Mouse (Mus musculus): ENCODE results near the gene Mrgprf. TPM values are rescaled to one million over a fixed set of nuclear protein-coding genes. Genes with fewer than 3 reads are reported as not detected.

The Mrgprf gene
- polyA plus RNA-seq, 1 experiment from 2014 or later = 2.2 TPM

DNA sequence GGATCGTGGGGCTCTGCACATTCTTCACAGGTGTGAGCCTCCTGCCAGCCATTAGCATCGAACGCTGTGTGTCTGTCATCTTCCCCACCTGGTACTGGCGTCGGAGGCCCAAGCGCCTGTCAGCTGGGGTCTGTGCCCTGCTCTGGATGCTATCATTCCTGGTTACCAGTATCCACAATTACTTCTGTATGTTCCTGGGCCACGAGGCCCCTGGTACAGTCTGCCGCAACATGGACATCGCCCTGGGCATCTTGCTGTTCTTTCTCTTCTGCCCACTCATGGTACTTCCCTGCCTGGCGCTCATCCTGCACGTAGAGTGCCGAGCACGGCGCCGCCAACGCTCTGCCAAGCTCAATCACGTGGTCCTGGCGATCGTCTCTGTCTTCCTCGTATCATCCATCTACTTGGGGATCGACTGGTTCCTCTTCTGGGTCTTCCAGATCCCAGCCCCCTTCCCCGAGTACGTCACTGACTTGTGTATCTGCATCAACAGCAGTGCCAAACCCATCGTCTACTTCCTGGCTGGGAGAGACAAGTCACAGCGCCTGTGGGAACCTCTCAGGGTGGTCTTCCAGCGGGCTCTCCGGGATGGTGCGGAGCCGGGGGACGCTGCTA, 7.5 kb downstream of the Mrgprf start:
- WGBS = 79% methylated on average over 30 of the region's 30 CpGs
- H3K4me1 ChIP-seq (ENCODE audit: control insufficient read depth, insufficient read depth, low read length) = no peaks in the 10 kb centered on the region
- H3K4me3 ChIP-seq (ENCODE audit: low read length) = no peak overlapping the region
- no peaks in the 10 kb centered on the region for H3K36me3 ChIP-seq (ENCODE audit: control insufficient read depth, insufficient read depth, low read length)
- no peaks in the 10 kb centered on the region for H3K9me3 ChIP-seq (ENCODE audit: control insufficient read depth, low read length)
- no peaks in the 10 kb centered on the region for H3K27me3 ChIP-seq (ENCODE audit: control insufficient read depth, insufficient read depth, low read length)
- H3K4me2 ChIP-seq (replicated peaks; ENCODE audit: low read depth, low read length) = no peak overlapping the region
- H3K27ac ChIP-seq (ENCODE audit: low read depth, low read length) = no peak overlapping the region
- ATAC-seq (ENCODE audit: low FRiP score, low TSS enrichment) = no peak
- no peak overlapping the region for H3K9ac ChIP-seq (ENCODE audit: low read depth, low read length)

DNA sequence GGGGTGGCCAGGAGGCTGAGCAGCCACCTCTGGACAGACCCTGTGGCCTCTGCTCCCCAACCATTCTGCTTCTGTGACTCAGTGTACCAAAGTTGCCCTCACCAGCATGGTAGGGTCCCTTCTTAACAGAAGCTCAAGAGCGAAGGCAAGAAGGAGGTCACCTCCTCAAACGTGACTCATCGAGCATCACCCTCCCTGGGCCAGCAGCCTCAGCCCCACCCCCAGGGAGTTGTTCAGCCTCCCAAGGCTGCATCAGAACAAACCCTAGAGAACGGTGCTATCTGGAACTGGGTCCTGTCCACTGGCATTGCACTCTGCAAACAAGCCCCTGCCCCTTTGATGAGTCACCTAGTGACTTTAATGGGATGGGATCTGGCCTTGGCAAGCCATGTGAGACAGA, 8.2 kb downstream of the Mrgprf start:
- 73% methylated on average over 4 of the region's 4 CpGs for WGBS
- H3K27ac ChIP-seq (ENCODE audit: low read depth, low read length) = no peak overlapping the region
- H3K4me2 ChIP-seq (replicated peaks; ENCODE audit: low read depth, low read length) = no peak overlapping the region
- H3K4me1 ChIP-seq (ENCODE audit: control insufficient read depth, insufficient read depth, low read length) = no peaks in the 10 kb centered on the region
- no peak overlapping the region for H3K4me3 ChIP-seq (ENCODE audit: low read length)
- H3K36me3 ChIP-seq (ENCODE audit: control insufficient read depth, insufficient read depth, low read length) = no peaks in the 10 kb centered on the region
- H3K9ac ChIP-seq (ENCODE audit: low read depth, low read length) = no peak overlapping the region
- no peaks in the 10 kb centered on the region for H3K9me3 ChIP-seq (ENCODE audit: control insufficient read depth, low read length)
- ATAC-seq (ENCODE audit: low FRiP score, low TSS enrichment) = no peak
- no peaks in the 10 kb centered on the region for H3K27me3 ChIP-seq (ENCODE audit: control insufficient read depth, insufficient read depth, low read length)

DNA sequence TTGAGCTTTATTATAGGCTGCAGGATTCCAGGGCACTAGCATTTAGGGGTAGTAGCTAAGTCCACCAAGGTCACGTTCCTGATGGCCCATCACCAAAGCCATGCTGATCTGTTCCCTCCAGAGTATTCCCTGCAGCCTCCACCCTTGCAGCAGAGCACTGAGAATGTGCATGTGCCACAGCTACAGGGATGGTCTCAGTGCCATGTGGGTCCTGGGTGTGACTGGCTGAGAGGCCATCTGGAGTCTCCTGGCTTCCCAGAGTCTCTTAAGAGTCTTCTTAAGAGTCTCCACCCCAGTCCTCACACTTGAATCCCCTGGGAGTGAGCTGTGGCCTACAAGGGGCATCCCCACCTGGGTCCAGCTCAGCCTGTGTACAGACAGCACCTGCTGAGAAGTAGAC, 9.2 kb downstream of the Mrgprf start:
- H3K4me3 ChIP-seq (ENCODE audit: low read length) = no peak overlapping the region
- H3K9ac ChIP-seq (ENCODE audit: low read depth, low read length) = no peak overlapping the region
- no peak overlapping the region for H3K4me2 ChIP-seq (replicated peaks; ENCODE audit: low read depth, low read length)
- ATAC-seq (ENCODE audit: low FRiP score, low TSS enrichment) = no peak
- no peaks in the 10 kb centered on the region for H3K4me1 ChIP-seq (ENCODE audit: control insufficient read depth, insufficient read depth, low read length)
- H3K27me3 ChIP-seq (ENCODE audit: control insufficient read depth, insufficient read depth, low read length) = no peaks in the 10 kb centered on the region
- H3K36me3 ChIP-seq (ENCODE audit: control insufficient read depth, insufficient read depth, low read length) = no peaks in the 10 kb centered on the region
- H3K9me3 ChIP-seq (ENCODE audit: control insufficient read depth, low read length) = no peaks in the 10 kb centered on the region
- H3K27ac ChIP-seq (ENCODE audit: low read depth, low read length) = no peak overlapping the region
- WGBS = 82% methylated on average over 1 of the region's 1 CpGs

DNA sequence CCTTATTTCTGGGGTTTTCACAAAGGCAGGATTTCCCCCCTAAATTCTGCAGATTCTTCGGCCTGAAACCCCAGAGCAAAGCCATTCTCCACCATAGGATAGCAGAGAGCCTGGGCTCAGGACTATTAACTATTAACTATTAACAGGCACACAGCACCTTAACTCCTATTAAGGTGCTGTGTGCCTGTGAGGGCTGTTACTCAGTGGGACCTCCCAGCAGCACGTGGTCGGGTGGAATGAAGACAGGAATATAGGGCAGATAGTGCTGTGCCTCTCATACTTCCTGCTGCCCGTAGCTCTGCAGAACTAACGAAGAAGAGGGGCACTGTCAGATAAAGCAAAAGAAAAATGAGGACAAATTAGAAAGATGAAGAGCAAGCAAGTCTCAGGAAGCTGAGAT, 9.9 kb downstream of the Mrgprf start:
- WGBS = 70% methylated on average over 5 of the region's 5 CpGs
- H3K4me3 ChIP-seq (ENCODE audit: low read length) = no peak overlapping the region
- H3K36me3 ChIP-seq (ENCODE audit: control insufficient read depth, insufficient read depth, low read length) = no peaks in the 10 kb centered on the region
- H3K9me3 ChIP-seq (ENCODE audit: control insufficient read depth, low read length) = no peaks in the 10 kb centered on the region
- no peaks in the 10 kb centered on the region for H3K27me3 ChIP-seq (ENCODE audit: control insufficient read depth, insufficient read depth, low read length)
- H3K4me1 ChIP-seq (ENCODE audit: control insufficient read depth, insufficient read depth, low read length) = no peaks in the 10 kb centered on the region
- no peak overlapping the region for H3K9ac ChIP-seq (ENCODE audit: low read depth, low read length)
- no peak overlapping the region for H3K4me2 ChIP-seq (replicated peaks; ENCODE audit: low read depth, low read length)
- H3K27ac ChIP-seq (ENCODE audit: low read depth, low read length) = no peak overlapping the region
- ATAC-seq (ENCODE audit: low FRiP score, low TSS enrichment) = no peak

DNA sequence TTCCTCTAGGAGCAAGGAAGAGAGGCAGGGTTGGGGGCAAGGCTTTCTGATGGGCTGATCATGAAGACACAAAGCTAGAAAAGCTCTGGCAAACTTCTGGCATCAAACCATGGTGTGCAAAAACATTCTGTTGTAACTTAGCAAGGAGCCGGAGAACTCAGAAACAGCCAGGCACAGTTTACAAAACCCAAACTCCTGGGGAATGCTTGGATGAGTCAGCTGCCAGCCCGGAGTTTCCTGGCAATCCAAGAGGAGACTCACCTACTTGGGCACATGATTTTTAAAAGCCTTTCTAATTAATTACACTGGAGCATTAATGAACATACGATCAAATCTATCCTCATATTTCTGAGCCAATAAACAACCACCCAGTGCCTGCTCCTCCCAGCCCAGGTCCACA, 11.5 kb downstream of the Mrgprf start:
- WGBS = 81% methylated on average over 3 of the region's 3 CpGs
- Histone ChIP-seq H3K36me3 (ENCODE audit: control insufficient read depth, insufficient read depth, low read length) (no peaks in the 10 kb centered on the region), H3K27me3 (ENCODE audit: control insufficient read depth, insufficient read depth, low read length) (no peaks in the 10 kb centered on the region)

DNA sequence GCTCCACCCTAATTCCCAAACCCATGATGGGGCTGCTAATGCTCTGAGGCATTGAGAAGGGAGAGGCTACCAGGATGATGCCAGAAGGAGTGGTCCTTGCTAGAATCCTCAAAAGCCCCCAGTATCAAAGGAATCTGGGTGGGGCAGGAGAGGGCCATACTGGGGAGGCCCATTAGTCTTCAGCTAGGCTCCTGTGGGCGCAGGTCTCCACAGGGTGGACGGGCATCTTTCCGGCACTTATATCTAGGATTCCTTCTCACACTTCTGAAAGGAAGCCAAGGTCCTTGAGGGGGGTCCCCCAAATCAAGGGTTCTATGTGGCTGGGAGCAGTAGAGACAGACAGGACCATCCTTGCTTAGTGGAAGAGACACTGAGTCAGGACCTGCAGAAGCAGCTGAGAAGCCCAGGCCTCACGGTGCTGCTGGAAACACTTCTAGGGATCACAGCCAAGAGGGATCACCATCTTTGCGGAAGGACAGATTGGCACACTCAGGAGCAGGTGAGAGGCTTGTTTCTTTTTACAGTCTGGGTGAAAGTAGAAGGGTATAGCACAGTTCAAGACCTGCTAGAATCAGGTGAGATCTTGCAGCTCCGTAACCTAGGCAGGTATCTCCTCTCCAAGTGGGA, 14.3 kb downstream of the Mrgprf start, which contains the start of gene Mrgprd:
Gene Mrgprd, plus strand, starts transcription at position 51 of the 627 bp plus-strand sequence.
- Histone ChIP-seq H3K4me2 (replicated peaks; ENCODE audit: low read depth, low read length) (no peak within 1 kb of the TSS), H3K4me3 (ENCODE audit: low read length) (no peak within 1 kb of the TSS), H3K27ac (ENCODE audit: low read depth, low read length) (no peak within 1 kb of the TSS), H3K36me3 (ENCODE audit: control insufficient read depth, insufficient read depth, low read length) (no peaks in the 10 kb centered on the region), H3K9me3 (ENCODE audit: control insufficient read depth, low read length) (no peaks in the 10 kb centered on the region), H3K9ac (ENCODE audit: low read depth, low read length) (no peak within 1 kb of the TSS), H3K4me1 (ENCODE audit: control insufficient read depth, insufficient read depth, low read length) (no peaks in the 10 kb centered on the region), H3K27me3 (ENCODE audit: control insufficient read depth, insufficient read depth, low read length) (no peaks in the 10 kb centered on the region)
- WGBS = 92% methylated on average over 6 of the region's 6 CpGs
- no peak for ATAC-seq (ENCODE audit: low FRiP score, low TSS enrichment)

More for the DNA sequence above, 11.5 kb downstream of the Mrgprf start:
- Histone ChIP-seq H3K27ac (ENCODE audit: low read depth, low read length) (no peak overlapping the region), H3K4me1 (ENCODE audit: control insufficient read depth, insufficient read depth, low read length) (no peaks in the 10 kb centered on the region), H3K9me3 (ENCODE audit: control insufficient read depth, low read length) (no peaks in the 10 kb centered on the region), H3K4me3 (ENCODE audit: low read length) (no peak overlapping the region), H3K9ac (ENCODE audit: low read depth, low read length) (no peak overlapping the region), H3K4me2 (replicated peaks; ENCODE audit: low read depth, low read length) (no peak overlapping the region)
- ATAC-seq (ENCODE audit: low FRiP score, low TSS enrichment) = no peak

DNA sequence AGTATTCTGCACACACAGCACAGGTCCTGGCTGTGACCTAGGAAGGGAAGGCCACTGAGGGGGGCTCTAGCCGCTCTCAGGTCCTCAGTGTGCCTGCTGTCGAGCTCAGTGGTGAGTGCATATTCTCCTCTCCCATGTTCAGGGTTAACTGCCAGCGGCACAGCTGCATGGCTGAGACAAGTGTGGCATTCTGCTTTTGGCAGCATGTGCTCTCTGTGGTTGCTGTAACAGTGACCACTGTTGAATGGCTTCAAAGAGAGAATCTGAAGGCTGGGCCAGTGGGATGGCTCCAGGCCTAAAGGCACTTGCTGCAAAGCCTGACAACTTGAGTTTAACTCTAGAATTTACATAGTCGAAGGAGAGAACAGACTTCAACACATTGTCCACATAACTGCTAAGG, 16.9 kb downstream of the Mrgprf start:
- H3K9ac ChIP-seq (ENCODE audit: low read depth, low read length) = no peak overlapping the region
- H3K4me1 ChIP-seq (ENCODE audit: control insufficient read depth, insufficient read depth, low read length) = no peaks in the 10 kb centered on the region
- no peak for ATAC-seq (ENCODE audit: low FRiP score, low TSS enrichment)
- H3K4me3 ChIP-seq (ENCODE audit: low read length) = no peak overlapping the region
- no peaks in the 10 kb centered on the region for H3K9me3 ChIP-seq (ENCODE audit: control insufficient read depth, low read length)
- no peaks in the 10 kb centered on the region for H3K36me3 ChIP-seq (ENCODE audit: control insufficient read depth, insufficient read depth, low read length)
- no peak overlapping the region for H3K27ac ChIP-seq (ENCODE audit: low read depth, low read length)
- no peaks in the 10 kb centered on the region for H3K27me3 ChIP-seq (ENCODE audit: control insufficient read depth, insufficient read depth, low read length)
- 75% methylated on average over 4 of the region's 4 CpGs for WGBS
- no peak overlapping the region for H3K4me2 ChIP-seq (replicated peaks; ENCODE audit: low read depth, low read length)

DNA sequence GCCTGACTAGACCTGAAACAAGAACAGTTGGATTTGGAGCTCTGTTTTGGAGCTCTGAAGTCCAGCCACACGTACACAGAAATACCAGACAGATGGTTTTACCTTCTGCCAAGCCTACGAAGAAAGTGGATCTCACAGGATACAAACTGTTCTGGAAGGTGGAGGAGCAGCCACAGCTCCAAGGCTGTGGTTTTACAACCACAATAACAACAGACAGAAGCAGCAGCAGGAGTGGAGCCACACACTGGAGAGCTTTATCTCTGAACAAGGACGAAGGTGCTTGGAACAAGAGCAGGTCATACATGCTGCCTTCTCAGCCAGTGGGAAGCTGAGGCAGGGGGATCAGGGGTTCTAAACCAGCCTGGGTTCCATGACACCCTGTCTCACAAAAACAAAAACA, 18.9 kb downstream of the Mrgprf start:
- 41% methylated on average over 3 of the region's 3 CpGs for WGBS
- ATAC-seq (ENCODE audit: low FRiP score, low TSS enrichment) = no peak
- Histone ChIP-seq H3K4me3 (ENCODE audit: low read length) (no peak overlapping the region), H3K9me3 (ENCODE audit: control insufficient read depth, low read length) (no peaks in the 10 kb centered on the region), H3K4me1 (ENCODE audit: control insufficient read depth, insufficient read depth, low read length) (no peaks in the 10 kb centered on the region), H3K27ac (ENCODE audit: low read depth, low read length) (no peak overlapping the region), H3K36me3 (ENCODE audit: control insufficient read depth, insufficient read depth, low read length) (no peaks in the 10 kb centered on the region), H3K4me2 (replicated peaks; ENCODE audit: low read depth, low read length) (no peak overlapping the region), H3K27me3 (ENCODE audit: control insufficient read depth, insufficient read depth, low read length) (no peaks in the 10 kb centered on the region), H3K9ac (ENCODE audit: low read depth, low read length) (no peak overlapping the region)

DNA sequence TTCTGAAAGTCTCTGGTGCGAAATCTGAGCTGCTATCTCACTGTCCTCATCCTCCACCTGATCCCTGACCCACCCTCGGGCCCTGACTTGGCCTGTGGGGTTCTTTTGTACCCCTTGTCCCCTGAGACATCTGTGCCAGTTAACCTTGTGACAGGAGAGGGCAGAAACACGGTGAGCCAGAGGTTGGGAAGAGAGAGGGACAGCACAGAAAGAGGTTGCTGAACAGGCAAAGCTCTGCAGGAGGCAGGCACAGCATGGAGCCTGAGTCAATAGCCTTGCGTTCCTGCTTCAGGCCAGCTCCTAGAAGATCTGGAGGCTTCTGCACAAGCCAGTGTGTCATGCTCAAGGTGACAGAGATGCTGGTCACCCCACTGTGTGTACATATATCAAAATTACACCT, 23.0 kb downstream of the Mrgprf start:
- ATAC-seq (ENCODE audit: low FRiP score, low TSS enrichment) = no peak
- Histone ChIP-seq H3K9me3 (ENCODE audit: control insufficient read depth, low read length) (no peaks in the 10 kb centered on the region), H3K4me3 (ENCODE audit: low read length) (no peak overlapping the region), H3K36me3 (ENCODE audit: control insufficient read depth, insufficient read depth, low read length) (no peaks in the 10 kb centered on the region), H3K9ac (ENCODE audit: low read depth, low read length) (no peak overlapping the region), H3K4me2 (replicated peaks; ENCODE audit: low read depth, low read length) (no peak overlapping the region), H3K27ac (ENCODE audit: low read depth, low read length) (no peak overlapping the region), H3K27me3 (ENCODE audit: control insufficient read depth, insufficient read depth, low read length) (no peaks in the 10 kb centered on the region), H3K4me1 (ENCODE audit: control insufficient read depth, insufficient read depth, low read length) (no peaks in the 10 kb centered on the region)
- 32% methylated on average over 4 of the region's 4 CpGs for WGBS

Measured in kidney, embryonic 14.5 days (tissue).